Mouse (Mus musculus) layer of hippocampus, adult 9-10 months (tissue): ENCODE data around the gene Rnf20.
A peak's percentile ranks its signal among the peaks of the same experiment; 100 is the strongest.
"Not testable (repeated sequence)": the region's sequence is repeated elsewhere in the genome, so short reads cannot be mapped to it uniquely, and the experiment has no call there.

Experiments used
- DNase-seq: peaks from one replicate; pipeline ENCODE4 v3.0.0; 2022; ENCODE audit warnings: low spot score

Rnf20 gene

GRCm38 (mm10) chr4:49631319-49632138 is at the start of gene Rnf20:
TSS of gene Rnf20 (plus strand) at chr4:49632006.
- peak; percentile 92 for DNase-seq

DNA sequence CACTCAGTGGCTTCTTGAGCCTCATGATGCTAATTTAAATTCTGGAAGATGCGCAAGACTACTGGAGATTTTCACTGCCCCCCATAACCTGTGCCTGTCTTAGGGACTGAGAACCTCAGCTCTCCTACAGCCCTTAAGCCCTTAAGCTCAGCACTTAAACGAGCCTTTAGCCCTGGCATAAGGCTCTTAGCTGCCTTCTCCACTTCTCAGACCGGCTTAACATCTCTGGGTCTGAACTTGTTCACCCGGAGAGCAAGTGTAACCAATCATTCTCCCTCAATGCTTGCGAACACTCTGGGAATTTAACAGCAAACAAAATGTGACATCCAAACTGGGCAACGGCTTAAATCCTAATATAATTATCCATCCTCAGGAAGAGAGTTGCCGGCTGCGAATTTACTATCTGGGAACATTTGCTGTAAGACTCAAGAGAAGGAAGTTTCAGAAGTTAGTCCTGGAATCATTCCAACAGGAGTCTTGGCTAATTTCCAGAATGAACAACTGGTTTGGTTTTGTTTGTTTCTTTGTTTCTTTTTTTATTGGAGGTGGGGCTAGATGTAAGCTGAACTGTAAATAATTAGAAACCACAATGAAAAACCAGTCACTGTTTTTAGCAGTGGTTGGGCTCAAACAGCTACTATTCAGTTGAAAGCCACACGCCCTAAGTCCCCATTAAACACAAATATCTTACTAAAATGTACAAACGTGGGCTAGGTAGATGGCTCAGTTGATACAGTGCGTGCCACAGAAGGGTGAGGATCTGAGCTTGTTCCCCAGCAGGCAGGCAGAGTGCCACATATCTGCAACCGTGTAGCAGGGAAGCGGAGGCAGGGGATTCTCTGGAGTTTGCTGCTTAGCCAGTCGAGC is 47.6 kb upstream of the Rnf20 start:
- no peak for DNase-seq

GRCm38 (mm10) chr4:49585524-49586101 is 46.2 kb upstream of the Rnf20 start:
- no peak for DNase-seq

DNA sequence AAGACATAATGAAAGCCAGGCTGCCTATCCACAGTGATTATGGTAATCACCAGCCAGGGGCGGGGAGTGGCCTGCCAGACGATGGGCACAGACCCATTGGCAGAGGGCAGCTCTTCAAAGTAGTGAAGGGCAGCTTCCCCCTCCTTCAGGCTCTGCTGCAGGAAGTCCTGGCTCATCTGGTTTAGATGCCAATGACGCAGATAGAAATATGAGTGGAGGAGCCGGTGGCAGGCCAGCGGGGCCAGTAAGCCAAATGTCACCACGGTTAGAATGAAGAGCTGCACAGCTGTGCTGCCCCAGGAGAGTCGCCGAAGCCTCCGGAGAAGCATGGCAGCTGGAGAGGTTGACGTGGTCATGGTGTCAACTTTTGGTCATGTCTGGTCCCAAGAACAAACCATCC is 45.0 kb upstream of the Rnf20 start:
- DNase-seq, result no peak

GRCm38 (mm10) chr4:49590152-49590551 is 41.7 kb upstream of the Rnf20 start:
- no peak for DNase-seq

DNA sequence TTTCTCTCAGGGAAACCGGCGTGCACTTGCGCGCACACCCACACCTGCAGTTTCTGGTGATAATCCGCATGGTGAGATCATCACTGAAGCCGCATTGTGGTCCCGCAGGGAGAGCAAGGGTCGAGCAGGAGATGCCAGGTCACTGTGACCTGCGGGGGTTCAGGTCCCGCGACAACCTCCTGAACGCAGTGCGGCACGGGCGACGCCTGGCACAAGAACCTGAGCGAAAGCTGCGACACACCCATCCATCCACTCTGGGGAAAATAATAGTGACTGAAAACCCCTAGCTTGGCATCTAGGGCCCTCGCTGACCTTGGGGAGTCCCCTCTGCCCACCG is 35.0 kb upstream of the Rnf20 start:
- DNase-seq, result no peak

DNA sequence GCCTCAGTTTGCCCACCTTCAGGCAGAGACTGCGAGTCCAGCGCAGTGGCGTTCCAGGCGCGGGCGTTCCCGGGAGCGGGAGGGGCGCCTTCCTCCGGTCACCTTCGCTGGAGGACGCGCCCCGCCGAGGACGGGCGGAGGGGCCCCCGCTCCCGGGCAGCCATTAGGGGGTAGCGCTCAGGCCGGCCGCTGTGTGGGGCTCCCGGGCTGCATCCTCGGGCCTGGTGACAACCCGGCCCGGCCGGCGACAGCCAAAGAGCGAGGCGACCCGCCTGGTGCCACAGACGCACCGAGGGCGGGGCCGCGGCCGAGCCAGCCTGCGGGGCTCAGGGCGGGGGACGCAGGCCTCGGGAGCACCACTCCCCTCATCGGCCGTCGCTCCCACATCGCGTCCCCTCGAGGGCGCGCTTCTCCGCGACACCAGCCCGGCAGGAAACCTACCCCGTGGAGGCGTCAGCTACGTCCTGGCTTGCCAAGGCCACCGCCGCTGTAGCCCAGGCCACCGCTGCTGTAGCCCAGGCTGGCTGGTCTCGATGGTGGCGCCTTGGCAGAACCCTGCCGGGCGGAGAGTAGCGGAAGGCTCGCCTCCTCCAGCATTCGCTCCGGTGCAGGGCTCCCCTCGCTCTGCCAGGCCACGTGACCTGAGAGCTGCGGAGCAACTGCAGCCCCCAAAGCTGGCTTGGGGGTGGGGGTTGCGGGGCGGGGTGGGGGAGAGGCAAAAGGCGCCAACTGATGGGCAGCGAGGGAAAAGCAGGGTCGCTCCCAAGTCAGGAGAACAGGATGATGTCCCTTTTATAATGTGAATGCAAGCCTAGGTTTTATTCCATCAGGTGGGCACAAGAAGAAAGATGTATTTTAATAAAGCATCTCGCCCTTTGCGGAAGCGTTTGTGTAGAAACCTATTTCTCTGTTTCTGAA is 34.4 kb upstream of the Rnf20 start, which contains the start of gene Tmem246:
Gene Tmem246, minus strand, starts transcription at position 694 of the 918 bp plus-strand sequence.
- DNase-seq, result no peak

DNA sequence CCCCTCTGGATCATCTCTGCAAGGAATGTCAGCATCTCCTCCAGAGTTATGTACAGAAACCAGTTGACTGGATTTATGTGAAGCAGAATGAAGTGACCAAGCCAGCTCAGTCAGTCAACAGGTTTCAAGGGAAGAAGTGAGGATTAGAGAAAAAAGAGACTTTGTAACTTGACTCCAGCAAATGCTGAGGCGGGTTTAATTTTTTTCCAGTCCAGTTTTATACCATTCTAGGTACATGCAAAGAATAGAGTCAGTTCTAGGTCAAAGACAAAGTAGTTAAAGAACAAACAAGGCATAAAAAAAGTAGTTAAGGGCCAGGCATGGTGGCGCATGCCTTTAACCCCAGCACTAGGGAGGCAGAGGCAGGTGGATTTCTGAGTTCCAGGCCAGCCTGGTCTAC is 28.6 kb upstream of the Rnf20 start:
- DNase-seq, result no peak

DNA sequence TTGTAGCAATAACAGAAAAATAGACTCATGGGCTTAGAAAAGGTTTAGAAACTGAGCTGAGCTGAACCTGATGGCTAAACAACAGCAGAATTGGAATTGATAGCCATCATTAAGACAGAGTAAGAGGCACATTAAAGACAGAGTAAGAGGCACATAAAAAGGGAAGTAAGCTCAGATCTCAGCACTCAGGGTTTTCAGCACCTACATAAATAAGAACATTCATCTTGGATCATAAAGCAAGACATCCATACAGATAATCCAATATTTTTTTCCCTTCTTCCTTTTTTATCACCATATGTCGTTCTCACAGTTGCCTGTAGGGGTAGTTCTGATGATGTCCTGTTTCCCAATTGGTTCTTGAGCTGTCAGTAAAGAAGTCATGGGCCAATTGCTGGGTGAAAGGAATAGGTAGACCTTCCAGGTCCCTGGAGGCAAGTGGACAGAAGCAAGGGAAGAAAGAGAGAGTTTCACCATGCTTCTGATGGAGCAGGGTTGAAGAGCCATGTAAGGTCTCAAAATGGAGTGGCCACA is 27.7 kb upstream of the Rnf20 start:
- DNase-seq, result no peak

GRCm38 (mm10) chr4:49604616-49605015 is 27.2 kb upstream of the Rnf20 start:
- DNase-seq, result no peak

- DNase-seq, result no peak
Measured at GRCm38 (mm10) chr4:49605459-49605858, 26.3 kb upstream of the Rnf20 start.

DNA sequence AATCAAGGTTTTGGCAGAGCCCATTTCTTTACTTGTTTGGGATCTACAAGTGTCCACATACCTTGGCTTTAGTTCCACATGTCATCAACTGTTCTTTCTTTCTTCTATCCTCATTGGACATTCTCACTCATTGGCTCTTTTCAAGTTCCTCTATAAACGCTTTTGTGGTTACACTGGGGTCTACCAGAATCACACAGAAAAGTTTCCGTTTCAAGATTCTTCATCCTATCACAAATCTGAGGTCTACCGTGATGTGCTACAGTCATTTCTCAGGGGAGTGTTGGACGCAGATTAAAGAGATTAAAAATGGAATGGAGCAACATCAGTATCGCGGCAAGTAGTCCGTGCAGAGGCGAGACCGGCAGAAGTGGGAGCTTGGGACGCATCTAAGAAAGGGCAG is 14.9 kb upstream of the Rnf20 start:
- no peak for DNase-seq

DNA sequence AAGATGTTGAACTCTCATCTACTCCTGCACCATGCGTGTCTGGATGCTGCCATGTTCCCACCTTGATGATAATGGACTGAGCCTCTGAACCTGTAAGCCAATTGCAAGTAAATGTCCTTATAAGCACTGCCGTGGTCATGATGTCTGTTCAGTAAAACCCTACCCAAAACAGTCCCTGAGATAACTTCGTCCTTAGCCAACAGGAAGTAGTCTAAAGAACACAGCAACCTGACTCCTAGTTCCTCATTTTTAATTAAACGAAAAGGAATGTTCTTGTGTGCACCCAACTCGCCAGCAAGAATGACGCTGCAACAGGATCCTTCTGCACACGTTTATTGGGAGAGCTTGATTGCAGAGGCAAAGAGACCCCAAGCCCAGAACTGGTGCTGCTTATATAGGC is 11.9 kb upstream of the Rnf20 start:
- DNase-seq, result not testable (repeated sequence)

DNA sequence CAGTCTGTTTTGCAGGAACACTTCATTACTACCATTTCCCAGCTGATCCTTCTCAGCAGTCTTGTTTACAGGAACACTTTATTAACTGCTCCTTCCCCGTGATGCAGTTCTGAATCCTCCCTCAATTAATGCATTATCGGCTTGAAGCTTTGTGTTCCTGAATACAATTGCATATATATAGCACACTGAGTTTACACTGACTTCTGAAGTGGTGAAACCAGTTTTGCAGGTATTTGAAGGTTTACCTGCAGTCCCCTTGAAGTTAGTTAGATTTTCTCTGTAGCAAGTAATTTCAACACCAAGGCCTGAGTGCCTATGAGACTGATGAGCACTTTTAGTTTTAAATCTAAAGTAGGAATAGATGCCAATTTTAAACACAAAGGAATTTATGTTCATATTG is 9.5 kb upstream of the Rnf20 start:
- no peak for DNase-seq

DNA sequence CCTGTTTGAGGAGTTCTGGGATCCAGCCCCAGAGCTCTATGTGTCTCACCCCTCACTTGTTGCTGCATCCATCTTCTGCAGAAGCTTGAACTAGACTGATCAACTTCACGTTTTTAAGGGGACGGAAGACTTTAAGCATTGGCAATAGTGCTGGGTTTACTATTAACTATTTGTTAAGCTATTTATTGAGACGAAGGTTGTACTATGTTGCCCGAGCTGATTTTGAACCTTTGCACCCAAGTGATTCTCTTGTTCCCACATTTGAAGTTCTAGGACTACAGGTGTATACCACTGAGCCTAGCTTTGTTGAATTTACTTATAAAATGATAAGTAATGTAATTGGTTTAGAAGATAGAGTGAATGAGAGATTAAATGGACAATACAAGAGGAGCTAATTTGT is 7.9 kb upstream of the Rnf20 start:
- no peak for DNase-seq

- DNase-seq, result not testable (repeated sequence)
Measured at GRCm38 (mm10) chr4:49624969-49625368, 6.8 kb upstream of the Rnf20 start.

- peak; percentile 87 for DNase-seq
Measured at GRCm38 (mm10) chr4:49626973-49627372, 4.8 kb upstream of the Rnf20 start.

- no peak for DNase-seq
Measured at GRCm38 (mm10) chr4:49628941-49629340, 2.9 kb upstream of the Rnf20 start.

DNA sequence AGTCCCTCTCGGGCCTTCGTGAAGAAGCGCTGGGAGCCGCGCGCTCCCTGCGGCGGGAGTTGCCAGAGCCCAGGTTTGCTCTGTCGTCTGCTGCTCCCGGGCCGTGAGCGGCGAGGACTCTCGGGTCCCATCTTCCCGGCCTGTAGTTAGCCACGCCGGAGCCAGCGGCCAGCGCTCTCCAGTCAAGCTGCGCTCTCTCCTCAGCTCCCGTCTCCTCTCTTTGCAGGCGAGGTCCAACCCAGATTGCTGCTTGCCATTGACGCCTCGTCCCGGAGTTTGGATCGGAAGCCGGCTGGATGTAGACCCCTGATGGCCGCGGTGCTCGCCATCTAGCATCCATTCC is 304 bp downstream of the Rnf20 start:
- DNase-seq, result no peak

- no peak for DNase-seq
Measured at GRCm38 (mm10) chr4:49637821-49638220, 6.0 kb downstream of the Rnf20 start.

DNA sequence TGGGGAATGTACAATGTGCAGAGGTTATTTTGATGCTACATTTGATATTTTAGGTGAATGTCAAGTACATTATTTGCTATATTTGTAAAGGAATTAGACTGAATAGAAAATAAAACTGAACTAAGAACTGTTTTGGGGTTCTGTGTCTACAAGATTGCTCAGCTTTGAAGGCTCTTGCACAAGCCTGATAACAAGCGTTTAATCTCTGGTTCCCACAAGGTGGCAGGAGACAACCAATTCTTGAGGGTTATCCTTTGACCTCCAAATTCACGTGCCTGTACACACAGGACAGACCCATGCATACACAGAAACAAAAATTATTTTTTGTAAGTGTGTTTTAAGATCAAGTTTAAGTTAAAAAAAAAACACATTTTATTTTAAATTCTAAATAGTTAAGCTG is 8.1 kb downstream of the Rnf20 start:
- no peak for DNase-seq

DNA sequence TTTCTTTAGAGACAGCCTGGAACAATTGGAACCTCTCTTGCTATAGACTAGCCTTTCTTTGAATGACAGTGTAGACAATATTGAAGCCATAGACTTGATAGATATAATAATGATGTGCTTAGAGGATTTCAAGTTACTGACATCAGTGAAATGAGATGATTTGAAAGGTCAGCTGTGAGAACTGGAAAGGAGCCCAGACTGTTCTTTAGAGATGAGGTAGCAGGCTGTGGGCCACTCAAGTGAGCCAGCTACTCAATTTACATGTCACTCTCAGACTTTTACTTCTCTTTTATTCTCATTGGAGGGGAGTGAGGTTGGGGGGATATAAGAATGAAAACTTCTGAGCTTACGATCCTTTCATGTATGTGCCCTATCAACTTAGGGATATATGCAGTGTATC is 27.6 kb downstream of the Rnf20 start:
- no peak for DNase-seq
